Mouse (Mus musculus) heart, adult 2 months (tissue): ENCODE data around the gene Smg1.

Experiments
- CTCF ChIP-seq: fragments of 200-600 bp; IDR thresholded peaks from 2 replicates; pipeline ENCODE4 v1.8.1; 2022; ENCODE audit warnings: antibody characterized with exemption, mild to moderate bottlenecking, moderate library complexity
- POLR2A ChIP-seq: fragments of 200-500 bp; IDR thresholded peaks from 2 replicates; pipeline ENCODE4 v1.6.1; 2011; ENCODE audit warnings: mild to moderate bottlenecking, low read depth, low read length, control low read depth; ENCODE audit not compliant: insufficient read depth

- TF ChIP-seq POLR2A, result no peak
- no peak for TF ChIP-seq CTCF
These were observed 122.8 kb downstream of the Smg1 start for GRCm38 (mm10) chr7:118120654-118121053.
